Mouse (Mus musculus) telencephalon, adult 2 months (tissue): Measurements from ENCODE around the gene Klhl41.

Experiments
- DNase-seq: peaks from one replicate; pipeline ENCODE4 v3.0.0-alpha.2; 2011; ENCODE audit warnings: low read depth, low spot score

The Klhl41 gene

GRCm38 (mm10) chr2:69683036-69683805 lies 13.3 kb downstream of the Klhl41 start:
- peak; percentile 22 for DNase-seq

- no peak for DNase-seq
These were observed 14.6 kb downstream of the Klhl41 start for GRCm38 (mm10) chr2:69684488-69684887.

GRCm38 (mm10) chr2:69690214-69690613 lies 20.3 kb downstream of the Klhl41 start:
- DNase-seq: no peak

- DNase-seq: no peak
These were observed 20.9 kb downstream of the Klhl41 start for GRCm38 (mm10) chr2:69690843-69691242.

- DNase-seq: no peak
These were observed 23.6 kb downstream of the Klhl41 start for GRCm38 (mm10) chr2:69693501-69693900.

GRCm38 (mm10) chr2:69700446-69700845 lies 30.5 kb downstream of the Klhl41 start:
- no peak for DNase-seq

GRCm38 (mm10) chr2:69712171-69712570 lies 42.3 kb downstream of the Klhl41 start:
- DNase-seq: peak; percentile 39

GRCm38 (mm10) chr2:69712981-69713625 lies 43.2 kb downstream of the Klhl41 start, which contains the start of gene Fastkd1:
Fastkd1 (minus strand) TSS chr2:69713516.
- DNase-seq: peak; percentile 93

GRCm38 (mm10) chr2:69713626-69714014 lies 43.7 kb downstream of the Klhl41 start:
- no peak for DNase-seq

GRCm38 (mm10) chr2:69714126-69714525 lies 44.2 kb downstream of the Klhl41 start:
- no peak for DNase-seq

- no peak for DNase-seq
These were observed 46.6 kb downstream of the Klhl41 start for GRCm38 (mm10) chr2:69716483-69716882.

GRCm38 (mm10) chr2:69719121-69719520 lies 49.2 kb downstream of the Klhl41 start:
- DNase-seq: no peak

- DNase-seq: peak; percentile 1
These were observed 52.3 kb downstream of the Klhl41 start, which contains the start of gene Ppig for GRCm38 (mm10) chr2:69722273-69722649. Ppig (plus strand) TSS chr2:69722545.

GRCm38 (mm10) chr2:69722650-69723518 lies 53.0 kb downstream of the Klhl41 start:
- DNase-seq: peak; percentile 92

GRCm38 (mm10) chr2:69723519-69723825 lies 53.6 kb downstream of the Klhl41 start:
- peak; percentile 6 for DNase-seq
